Mouse (Mus musculus) kidney, embryonic 15.5 days (tissue): ENCODE data around the gene Mroh7. TPM values are rescaled to one million over a fixed set of nuclear protein-coding genes. Genes with fewer than 3 reads are reported as not detected.
A peak's percentile ranks its signal among the peaks of the same experiment; 100 is the strongest.

Experiments
- ATAC-seq: fragments of 200-750 bp; cut with Nextera tagmentation; replicated peaks from 2 replicates; pipeline ENCODE4 v1.8.0; 2017; ENCODE audit warnings: moderate TSS enrichment; ENCODE audit not compliant: low FRiP score
- H3K27ac ChIP-seq: fragments of 300-500 bp; sonication (generic); 2 replicates; pipeline ENCODE4 v1.5.1; 2015; ENCODE audit warnings: mild to moderate bottlenecking, inconsistent platforms
- H3K27me3 ChIP-seq: fragments of 300-500 bp; sonication (generic); 2 replicates; pipeline ENCODE4 v1.6.1; 2015; ENCODE audit warnings: inconsistent platforms
- H3K36me3 ChIP-seq: fragments of 300-500 bp; sonication (generic); 2 replicates; pipeline ENCODE4 v1.6.1; 2015; ENCODE audit warnings: inconsistent platforms
- H3K4me1 ChIP-seq: fragments of 300-500 bp; sonication (generic); 2 replicates; pipeline ENCODE4 v1.6.1; 2015; ENCODE audit warnings: inconsistent platforms
- H3K4me2 ChIP-seq: fragments of 300-500 bp; sonication (generic); 2 replicates; pipeline ENCODE4 v1.6.1; 2015; ENCODE audit warnings: moderate library complexity, mild to moderate bottlenecking, inconsistent platforms
- H3K4me3 ChIP-seq: fragments of 300-500 bp; sonication (generic); replicated peaks from 2 replicates; pipeline ENCODE4 v1.5.1; 2015; ENCODE audit warnings: mild to moderate bottlenecking, inconsistent platforms
- H3K9ac ChIP-seq: fragments of 300-500 bp; sonication (generic); 2 replicates; pipeline ENCODE4 v1.6.1; 2015; ENCODE audit warnings: mild to moderate bottlenecking, inconsistent platforms
- H3K9me3 ChIP-seq: fragments of 300-500 bp; sonication (generic); replicated peaks from 2 replicates; pipeline ENCODE4 v1.6.1; 2016; ENCODE audit warnings: inconsistent platforms
- WGBS: fragments of 180-500 bp; shearing (Covaris S2); methylation state at CpG from one replicate; pipeline ENCODE4 v1.1.7; 2015; ENCODE audit warnings: mixed read lengths; 5-methylcytosine and 5-hydroxymethylcytosine counted together
- polyA plus RNA-seq: library from polyadenylated mRNA; unstranded; fragments of >200 nt; fragmentation: Nextera tagmentation; extraction: Ambion mirVana; gene quantifications from 2 replicates; pipeline ENCODE4 v1.2.1, GENCODE M21; 2015

Mroh7 gene
- polyA plus RNA-seq, 1 experiment from 2014 or later: 0.52 TPM

- H3K27ac ChIP-seq: no peak overlapping the region
- peaks cover 41% of the 10 kb centered on the region for H3K4me1 ChIP-seq
- peaks cover 48% of the 10 kb centered on the region for H3K36me3 ChIP-seq
- no peak overlapping the region for H3K4me2 ChIP-seq
- 0 out of 2 replicates have a peak, but pooled peaks cover 5% of the 10 kb centered on the region for H3K27me3 ChIP-seq
- H3K9ac ChIP-seq: no peak overlapping the region
- no peaks in the 10 kb centered on the region for H3K9me3 ChIP-seq
- WGBS: 93% methylated on average over 15 of the region's 15 CpGs
- no peak for ATAC-seq
- no peak overlapping the region for H3K4me3 ChIP-seq
Measured at GRCm38 (mm10) chr4:106653051-106653450, 77.7 kb downstream of the Mroh7 start.

- no peak overlapping the region for H3K9ac ChIP-seq
- H3K27ac ChIP-seq: no peak overlapping the region
- no peak overlapping the region for H3K4me3 ChIP-seq
- peaks cover 45% of the 10 kb centered on the region for H3K4me1 ChIP-seq
- peaks cover 43% of the 10 kb centered on the region for H3K36me3 ChIP-seq
- 0 out of 2 replicates have a peak, but pooled peaks cover 5% of the 10 kb centered on the region for H3K27me3 ChIP-seq
- 92% methylated on average over 3 of the region's 3 CpGs for WGBS
- H3K9me3 ChIP-seq: no peaks in the 10 kb centered on the region
- no peak overlapping the region for H3K4me2 ChIP-seq
- no peak for ATAC-seq
Measured at GRCm38 (mm10) chr4:106652546-106652945, 78.2 kb downstream of the Mroh7 start.

- Histone ChIP-seq H3K27me3 (0 out of 2 replicates have a peak, but pooled peaks cover 5% of the 10 kb centered on the region), H3K4me3 (peak within 1 kb of the TSS; percentile 71), H3K9ac (peak within 1 kb of the TSS; percentile 77), H3K36me3 (peaks cover 29% of the 10 kb centered on the region), H3K27ac (peak within 1 kb of the TSS; percentile 89), H3K9me3 (no peaks in the 10 kb centered on the region), H3K4me1 (peaks cover 56% of the 10 kb centered on the region), H3K4me2 (peak within 1 kb of the TSS; percentile 89)
- 2% methylated on average over 40 of the region's 40 CpGs for WGBS
- ATAC-seq: peak; percentile 94
Measured at GRCm38 (mm10) chr4:106650833-106651527, 79.7 kb downstream of the Mroh7 start, which contains the start of gene Pars2. Pars2 (plus strand) TSS chr4:106651069.

DNA sequence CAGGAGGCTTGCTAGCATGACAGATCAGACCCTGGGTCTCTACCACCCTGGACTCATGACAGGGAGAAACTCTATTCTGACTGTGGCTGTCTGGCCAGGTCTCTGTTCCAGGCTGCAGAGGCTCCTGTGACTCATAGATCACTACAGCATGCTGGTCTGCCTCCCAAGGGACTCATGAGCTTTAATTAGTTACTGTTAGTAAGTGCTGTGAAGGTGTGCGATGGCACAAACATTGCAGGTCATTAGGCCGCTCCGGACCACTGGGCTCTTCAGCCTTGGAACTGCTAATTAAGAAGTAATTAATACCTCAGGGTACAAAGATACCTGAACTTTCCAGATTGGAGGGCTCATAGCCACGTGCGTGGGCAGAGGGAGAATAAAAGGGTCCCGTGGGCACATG is 83.6 kb downstream of the Mroh7 start:
- no peaks in the 10 kb centered on the region for H3K9me3 ChIP-seq
- H3K4me3 ChIP-seq: no peak overlapping the region
- H3K27me3 ChIP-seq: 0 out of 2 replicates have a peak, but pooled peaks cover 5% of the 10 kb centered on the region
- no peak for ATAC-seq
- 38% methylated on average over 6 of the region's 6 CpGs for WGBS
- H3K4me2 ChIP-seq: no peak overlapping the region
- no peak overlapping the region for H3K9ac ChIP-seq
- no peak overlapping the region for H3K27ac ChIP-seq
- H3K4me1 ChIP-seq: peaks cover 65% of the 10 kb centered on the region
- no peaks in the 10 kb centered on the region for H3K36me3 ChIP-seq

GRCm38 (mm10) chr4:106645797-106646196 is 84.9 kb downstream of the Mroh7 start:
- H3K27ac ChIP-seq: no peak overlapping the region
- H3K4me3 ChIP-seq: no peak overlapping the region
- ATAC-seq: no peak
- H3K9me3 ChIP-seq: no peaks in the 10 kb centered on the region
- no peak overlapping the region for H3K4me2 ChIP-seq
- H3K27me3 ChIP-seq: 0 out of 2 replicates have a peak, but pooled peaks cover 5% of the 10 kb centered on the region
- no peaks in the 10 kb centered on the region for H3K36me3 ChIP-seq
- peaks cover 61% of the 10 kb centered on the region for H3K4me1 ChIP-seq
- 79% methylated on average over 5 of the region's 5 CpGs for WGBS
- no peak overlapping the region for H3K9ac ChIP-seq

- Histone ChIP-seq H3K9me3 (no peaks in the 10 kb centered on the region), H3K4me3 (no peak overlapping the region), H3K27me3 (0 out of 2 replicates have a peak, but pooled peaks cover 5% of the 10 kb centered on the region), H3K36me3 (no peaks in the 10 kb centered on the region), H3K4me2 (0 out of 2 replicates have a peak overlapping the region, but pooled peaks have one; percentile 18), H3K4me1 (peaks cover 52% of the 10 kb centered on the region), H3K27ac (peak overlapping the region; percentile 90), H3K9ac (no peak overlapping the region)
- no peak for ATAC-seq
- WGBS: 31% methylated on average over 6 of the region's 6 CpGs
Measured at GRCm38 (mm10) chr4:106644218-106644610, 86.5 kb downstream of the Mroh7 start.

DNA sequence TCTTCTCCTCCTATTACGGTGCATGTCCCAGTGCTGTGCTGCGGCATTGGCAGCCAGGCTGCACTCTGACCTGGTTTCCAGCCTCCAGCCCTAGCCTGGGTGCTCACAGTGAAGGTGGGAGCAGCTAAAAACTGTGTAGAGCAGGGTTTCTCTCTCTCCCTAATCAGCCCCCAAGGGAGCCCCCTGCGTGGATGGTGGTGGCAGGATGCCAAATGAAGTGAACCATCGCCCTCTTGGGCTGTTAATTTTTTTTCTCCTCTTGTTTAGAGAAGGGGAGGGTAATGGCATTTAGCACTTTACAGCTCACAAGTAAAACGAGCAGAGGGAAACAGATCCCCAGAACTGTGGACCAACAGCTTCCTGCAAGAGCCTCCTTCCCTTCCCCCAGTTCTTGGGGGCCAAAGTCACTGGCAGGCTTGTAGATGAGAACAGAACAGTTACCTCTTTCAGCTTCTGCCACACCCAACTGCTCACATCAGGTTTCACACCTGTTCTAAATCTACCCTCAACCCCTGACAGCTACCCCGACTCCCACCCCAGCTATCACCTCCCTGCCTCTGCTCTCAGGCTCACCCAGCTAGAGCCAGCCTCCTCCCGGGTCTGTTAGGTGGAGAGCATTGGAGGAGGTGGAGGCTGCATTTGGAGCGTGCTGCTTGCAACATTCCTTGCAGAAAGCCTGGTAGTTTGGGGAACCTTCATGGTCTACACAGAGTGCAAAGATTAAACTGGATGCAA is 87.1 kb downstream of the Mroh7 start:
- ATAC-seq: peak; percentile 82
- WGBS: 3% methylated on average over 8 of the region's 8 CpGs
- H3K9ac ChIP-seq: peak overlapping the region; percentile 8; the same call in 1 of the 2 replicates

GRCm38 (mm10) chr4:106634086-106634479 is 96.6 kb downstream of the Mroh7 start:
- H3K27me3 ChIP-seq: no peaks in the 10 kb centered on the region
- ATAC-seq: no peak
- no peaks in the 10 kb centered on the region for H3K36me3 ChIP-seq
- no peak overlapping the region for H3K9ac ChIP-seq
- peak overlapping the region; percentile 96 for H3K27ac ChIP-seq
- H3K4me3 ChIP-seq: no peak overlapping the region
- peaks cover 61% of the 10 kb centered on the region for H3K4me1 ChIP-seq
- H3K4me2 ChIP-seq: peak overlapping the region; percentile 12; the same call in 1 of the 2 replicates
- no peaks in the 10 kb centered on the region for H3K9me3 ChIP-seq
- 40% methylated on average over 9 of the region's 9 CpGs for WGBS

More for the DNA sequence above, 87.1 kb downstream of the Mroh7 start:
- Histone ChIP-seq H3K4me2 (peak overlapping the region; percentile 18), H3K36me3 (no peaks in the 10 kb centered on the region), H3K9me3 (no peaks in the 10 kb centered on the region), H3K4me1 (peaks cover 52% of the 10 kb centered on the region), H3K27ac (peak overlapping the region; percentile 90), H3K27me3 (no peaks in the 10 kb centered on the region), H3K4me3 (no peak overlapping the region)

GRCm38 (mm10) chr4:106633281-106634085 is 97.2 kb downstream of the Mroh7 start:
- Histone ChIP-seq H3K4me2 (peak overlapping the region; percentile 12; the same call in 1 of the 2 replicates), H3K27ac (peak overlapping the region; percentile 96), H3K9me3 (no peaks in the 10 kb centered on the region), H3K9ac (no peak overlapping the region), H3K4me1 (peaks cover 67% of the 10 kb centered on the region), H3K36me3 (no peaks in the 10 kb centered on the region), H3K4me3 (no peak overlapping the region), H3K27me3 (no peaks in the 10 kb centered on the region)
- WGBS: 12% methylated on average over 8 of the region's 8 CpGs
- peak; percentile 75 for ATAC-seq

GRCm38 (mm10) chr4:106632313-106632712 is 98.4 kb downstream of the Mroh7 start:
- Histone ChIP-seq H3K4me3 (no peak overlapping the region), H3K4me2 (no peak overlapping the region), H3K27ac (peak overlapping the region; percentile 96), H3K27me3 (no peaks in the 10 kb centered on the region), H3K4me1 (peaks cover 71% of the 10 kb centered on the region), H3K36me3 (no peaks in the 10 kb centered on the region), H3K9me3 (no peaks in the 10 kb centered on the region), H3K9ac (no peak overlapping the region)
- WGBS: 20% methylated on average over 2 of the region's 3 CpGs
- no peak for ATAC-seq
